Mouse (Mus musculus): Measurements from ENCODE around the gene Tmc2.

GRCm38 (mm10) chr2:130246912-130247311 lies 51.9 kb downstream of the Tmc2 start:
- TF ChIP-seq CTCF (IDR thresholded peaks at IDR 0.05; ENCODE audit: insufficient read depth, low read depth, low read length) = no peak
- no peak for TF ChIP-seq POLR2A (IDR thresholded peaks at IDR 0.05; ENCODE audit: insufficient read depth, low read depth, low read length)

All from olfactory bulb, adult 2 months (tissue).